Mouse (Mus musculus) neural tube, embryonic 12.5 days (tissue): ENCODE data around the gene Foxl1. TPM values are rescaled to one million over a fixed set of nuclear protein-coding genes. Genes with fewer than 3 reads are reported as not detected.

Experiments
- ATAC-seq: fragments of 200-750 bp; cut with Nextera tagmentation; 2 replicates; pipeline ENCODE4 v1.8.0; 2017; ENCODE audit warnings: low read depth, mild to moderate bottlenecking, moderate TSS enrichment, moderate library complexity; ENCODE audit not compliant: low FRiP score
- H3K27ac ChIP-seq: fragments of 300-500 bp; sonication (generic); 2 replicates; pipeline ENCODE4 v1.5.1; 2016
- H3K27me3 ChIP-seq: fragments of 300-500 bp; sonication (generic); replicated peaks from 2 replicates; pipeline ENCODE4 v1.6.1; 2016; ENCODE audit warnings: mild to moderate bottlenecking
- H3K36me3 ChIP-seq: fragments of 300-500 bp; sonication (generic); 2 replicates; pipeline ENCODE4 v1.6.1; 2016; ENCODE audit warnings: mild to moderate bottlenecking
- H3K4me1 ChIP-seq: fragments of 300-500 bp; sonication (generic); 2 replicates; pipeline ENCODE4 v1.6.1; 2016
- H3K4me2 ChIP-seq: fragments of 300-500 bp; sonication (generic); replicated peaks from 2 replicates; pipeline ENCODE4 v1.6.1; 2016; ENCODE audit warnings: mild to moderate bottlenecking
- H3K4me3 ChIP-seq: fragments of 300-500 bp; sonication (generic); 2 replicates; pipeline ENCODE4 v1.5.1; 2016
- H3K9ac ChIP-seq: fragments of 300-500 bp; sonication (generic); 2 replicates; pipeline ENCODE4 v1.6.1; 2016; ENCODE audit warnings: mild to moderate bottlenecking
- H3K9me3 ChIP-seq: fragments of 300-500 bp; sonication (generic); 2 replicates; pipeline ENCODE4 v1.6.1; 2016; ENCODE audit warnings: mild to moderate bottlenecking
- WGBS: fragments of 180-500 bp; shearing (Covaris S2); methylation state at CpG from one replicate; pipeline ENCODE4 v1.1.7; 2016; 5-methylcytosine and 5-hydroxymethylcytosine counted together
- microRNA-seq: library from miRNA; unstranded; fragments of <30 nt; microRNA quantifications from one replicate; pipeline ENCODE4, GENCODE M21; 2017
- polyA plus RNA-seq: library from polyadenylated mRNA; unstranded; fragments of >200 nt; fragmentation: Nextera tagmentation; extraction: Ambion mirVana; gene quantifications from 2 replicates; pipeline ENCODE4 v1.2.1, GENCODE M21; 2016

Foxl1 gene
- polyA plus RNA-seq, 1 experiment from 2014 or later = 1.6 TPM

GRCm38 (mm10) chr8:121175540-121176090, 47.9 kb downstream of the Foxl1 start:
- Histone ChIP-seq H3K4me1 (peaks cover 18% of the 10 kb centered on the region), H3K9ac (no peak overlapping the region), H3K36me3 (no peaks in the 10 kb centered on the region), H3K4me3 (no peak overlapping the region), H3K4me2 (0 out of 2 replicates have a peak overlapping the region, but pooled peaks have one; percentile 12), H3K9me3 (no peaks in the 10 kb centered on the region), H3K27ac (no peak overlapping the region), H3K27me3 (0 out of 2 replicates have a peak, but pooled peaks cover 2% of the 10 kb centered on the region)
- ATAC-seq = no peak
- 61% methylated on average over 8 of the region's 8 CpGs for WGBS

- Histone ChIP-seq H3K4me3 (no peak overlapping the region), H3K4me1 (peaks cover 25% of the 10 kb centered on the region), H3K9ac (no peak overlapping the region), H3K9me3 (no peaks in the 10 kb centered on the region), H3K27ac (no peak overlapping the region), H3K27me3 (0 out of 2 replicates have a peak, but pooled peaks cover 2% of the 10 kb centered on the region), H3K36me3 (no peaks in the 10 kb centered on the region), H3K4me2 (no peak overlapping the region)
- WGBS = 17% methylated on average over 3 of the region's 3 CpGs
- ATAC-seq = no peak
These were observed 48.6 kb downstream of the Foxl1 start for GRCm38 (mm10) chr8:121176291-121176690.

Small RNAs within 50 kb of the gene (microRNA-seq; reads per million reads assigned to microRNA genes)
- not detected for gene Gm27530

Other genes with a start within 250 kb of the Foxl1 start
- gene Foxf1, start 43.6 kb upstream of the Foxl1 start, polyA plus RNA-seq = 4.2 and 5.5 TPM in 2 replicates
- 67.3 and 70.0 TPM in 2 replicates for gene Mthfsd, start 19.5 kb upstream of the Foxl1 start, polyA plus RNA-seq
- 17.0 and 20.9 TPM in 2 replicates for gene Foxc2, start 11.8 kb upstream of the Foxl1 start, polyA plus RNA-seq